Mouse (Mus musculus): ENCODE measurements at regions not wholly inside any gene's neighbourhood (a gene's known extent, or its start where the extent isn't known, plus 50 kb on each side); places are given as distances from the start of the nearest gene placed in this dataset.
"Not testable (repeated sequence)": the region's sequence is repeated elsewhere in the genome, so short reads cannot be mapped to it uniquely, and the experiment has no call there.

DNA sequence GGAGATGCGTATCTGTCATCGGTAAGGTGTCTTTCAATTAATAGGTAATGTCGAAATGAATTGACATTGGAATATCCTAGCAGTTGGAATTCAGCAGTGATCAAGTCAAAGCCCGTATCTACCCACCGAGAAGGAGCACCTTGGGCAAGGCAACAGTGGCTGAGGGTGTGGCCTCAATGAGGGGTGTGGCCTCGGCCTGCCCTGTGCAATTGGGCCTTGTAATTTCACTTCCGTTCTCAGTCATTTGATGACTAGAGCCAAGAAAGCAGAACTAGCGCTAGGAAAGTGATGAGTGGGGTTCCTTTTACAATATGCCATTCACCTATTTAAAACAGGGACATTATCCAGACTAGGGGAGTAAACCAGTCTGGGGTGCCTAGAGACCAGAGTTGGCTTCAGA is 77.6 kb downstream of the Elovl4 start:
- DNase-seq, result no peak

DNA sequence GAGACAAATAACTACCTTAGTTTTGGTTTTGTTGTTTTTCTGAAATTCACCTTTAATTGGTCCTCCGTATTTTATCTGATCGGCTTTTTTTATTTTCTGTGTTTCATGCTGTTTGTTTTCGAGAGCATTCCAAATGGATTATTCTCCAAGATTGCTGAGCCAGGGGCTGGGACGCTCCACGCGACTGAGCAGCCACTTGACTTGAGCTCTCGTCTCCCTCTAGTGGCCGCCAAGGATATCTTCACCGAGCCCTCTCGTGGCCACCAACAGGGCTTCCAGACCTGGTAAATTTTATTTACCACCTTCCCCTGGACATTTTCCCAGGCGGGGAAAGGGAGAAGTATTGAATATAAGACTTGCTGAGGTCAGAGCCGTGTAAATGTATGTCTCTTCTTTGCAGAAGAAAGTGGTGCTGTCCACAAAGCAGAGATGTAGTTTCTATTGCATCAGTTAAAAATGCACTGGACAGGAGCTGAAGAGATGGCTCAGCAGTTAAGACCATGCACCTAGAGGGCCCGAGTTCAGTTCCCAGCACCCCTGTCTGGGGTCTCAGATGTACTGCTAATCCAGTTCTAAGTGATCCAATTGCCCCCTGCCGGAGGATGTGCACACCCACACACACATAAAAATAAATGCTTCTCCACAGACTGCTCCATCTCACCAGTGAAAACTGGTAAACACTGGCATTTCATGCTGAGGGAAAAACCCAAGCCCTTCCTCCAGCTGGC is 78.5 kb downstream of the Elovl4 start:
- DNase-seq, result peak; percentile 81

DNA sequence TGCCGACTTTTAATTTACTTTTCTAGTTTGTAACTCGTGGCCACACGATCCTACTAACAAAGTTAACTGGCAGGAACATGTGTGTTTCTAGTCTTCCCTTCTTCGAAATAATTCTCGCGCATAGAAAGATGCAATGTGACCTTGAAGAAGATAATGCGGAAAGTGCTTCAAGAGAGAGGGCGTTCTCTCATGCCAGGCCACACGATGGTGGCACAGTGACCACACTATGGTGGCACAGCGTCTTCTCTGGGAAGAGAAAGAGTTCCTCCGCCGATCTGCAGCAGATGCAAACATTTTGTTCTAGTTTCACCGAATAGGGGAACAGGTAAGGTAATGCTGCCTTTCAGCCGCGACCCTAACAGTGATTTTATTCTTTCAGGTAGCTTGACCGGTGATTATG is 79.1 kb downstream of the Elovl4 start:
- no peak for DNase-seq

DNA sequence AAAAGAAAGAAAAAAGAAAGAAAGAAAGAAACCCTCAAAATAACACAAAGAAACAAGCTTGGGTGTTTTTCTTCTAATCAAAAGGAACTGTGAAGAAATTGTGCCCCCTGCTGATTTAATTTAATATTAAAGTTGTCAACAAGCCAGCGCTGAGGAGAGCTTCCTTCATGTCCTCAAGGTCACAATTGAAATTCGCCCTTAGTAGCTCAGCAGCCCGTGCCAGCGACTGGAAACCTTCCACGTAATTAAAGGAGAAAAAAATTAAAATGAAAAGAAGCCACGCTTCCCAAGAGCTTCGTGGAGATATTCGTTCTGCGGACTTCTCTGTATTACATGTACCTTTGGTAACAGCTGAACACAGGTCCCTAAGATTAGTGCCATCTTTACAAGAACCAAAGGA is 80.0 kb downstream of the Elovl4 start:
- DNase-seq, result peak; percentile 52

DNA sequence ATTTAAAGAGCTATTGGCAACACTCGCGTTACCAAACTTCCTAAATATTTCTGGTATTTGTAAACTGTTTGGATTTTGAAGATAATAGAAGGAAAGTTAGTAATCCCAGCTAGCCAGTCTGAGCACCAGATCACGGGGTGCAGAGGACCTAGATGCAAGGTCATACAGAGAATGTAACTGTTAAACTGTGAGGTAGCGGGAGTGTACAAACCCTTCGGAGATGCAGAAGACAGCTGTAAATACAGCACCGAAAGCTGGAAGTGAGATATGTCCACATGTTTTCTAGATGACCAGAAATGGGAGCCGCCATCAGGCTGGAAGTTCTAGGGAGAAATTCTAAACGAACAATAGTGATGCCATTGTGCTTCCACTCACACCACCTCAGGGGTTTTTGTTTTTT is 80.5 kb downstream of the Elovl4 start:
- no peak for DNase-seq

DNA sequence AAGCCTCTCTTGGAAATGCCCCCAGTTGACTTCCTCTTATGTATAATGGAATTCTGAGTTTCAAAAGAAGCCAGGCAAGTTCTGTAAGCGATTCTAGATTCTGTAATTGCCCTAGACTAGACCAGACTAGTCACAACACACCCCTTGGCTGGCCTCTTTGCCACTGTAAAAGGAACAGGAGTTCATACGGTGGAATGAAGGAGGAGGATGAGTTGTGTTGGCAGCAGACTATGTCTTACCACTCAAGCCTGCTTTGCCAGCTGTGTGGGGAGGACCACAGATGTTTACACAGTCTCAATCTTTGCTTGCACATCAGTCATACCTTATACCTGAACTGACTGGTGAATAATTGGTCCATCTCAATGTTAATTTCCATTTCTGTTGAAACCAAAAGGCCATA is 85.1 kb downstream of the Elovl4 start:
- DNase-seq, result no peak

DNA sequence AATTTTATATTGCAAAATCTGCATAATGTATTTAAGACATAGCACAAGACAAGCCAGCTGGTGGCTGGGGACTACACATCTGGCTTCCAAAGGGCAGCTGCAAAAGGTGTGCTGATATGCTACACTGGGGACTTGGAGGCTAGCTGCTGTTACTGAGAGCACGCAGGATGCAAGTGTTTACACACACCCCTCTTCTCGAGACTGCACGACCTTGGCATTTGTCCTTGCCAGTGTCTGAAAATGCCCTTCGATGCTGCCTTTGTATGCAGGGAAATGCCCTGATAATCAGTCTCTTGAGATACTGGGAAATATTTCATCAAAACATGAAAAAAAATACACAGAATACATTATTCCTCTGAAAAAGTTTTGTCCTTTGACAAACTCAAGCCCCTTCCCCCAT is 86.3 kb downstream of the Elovl4 start:
- DNase-seq, result no peak

DNA sequence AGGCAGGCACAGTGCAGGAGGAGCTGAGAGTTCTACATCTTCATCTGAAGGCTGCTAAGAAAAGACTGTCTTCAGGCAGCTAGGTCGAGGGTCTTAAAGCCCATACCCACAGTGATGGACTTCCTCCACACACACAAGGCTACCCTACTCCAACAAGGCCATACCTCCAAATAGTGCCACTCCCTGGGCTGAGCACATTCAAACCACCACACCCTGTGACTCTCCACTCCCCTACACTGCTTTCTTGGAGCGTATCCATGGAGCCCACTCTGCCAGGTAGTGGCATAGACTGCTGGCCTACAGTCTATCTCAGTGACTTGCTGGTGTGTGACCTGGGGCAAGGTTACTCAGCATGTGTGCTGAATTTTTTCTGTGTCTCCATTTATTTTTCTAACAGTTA is 88.0 kb downstream of the Elovl4 start:
- not testable (repeated sequence) for DNase-seq

DNA sequence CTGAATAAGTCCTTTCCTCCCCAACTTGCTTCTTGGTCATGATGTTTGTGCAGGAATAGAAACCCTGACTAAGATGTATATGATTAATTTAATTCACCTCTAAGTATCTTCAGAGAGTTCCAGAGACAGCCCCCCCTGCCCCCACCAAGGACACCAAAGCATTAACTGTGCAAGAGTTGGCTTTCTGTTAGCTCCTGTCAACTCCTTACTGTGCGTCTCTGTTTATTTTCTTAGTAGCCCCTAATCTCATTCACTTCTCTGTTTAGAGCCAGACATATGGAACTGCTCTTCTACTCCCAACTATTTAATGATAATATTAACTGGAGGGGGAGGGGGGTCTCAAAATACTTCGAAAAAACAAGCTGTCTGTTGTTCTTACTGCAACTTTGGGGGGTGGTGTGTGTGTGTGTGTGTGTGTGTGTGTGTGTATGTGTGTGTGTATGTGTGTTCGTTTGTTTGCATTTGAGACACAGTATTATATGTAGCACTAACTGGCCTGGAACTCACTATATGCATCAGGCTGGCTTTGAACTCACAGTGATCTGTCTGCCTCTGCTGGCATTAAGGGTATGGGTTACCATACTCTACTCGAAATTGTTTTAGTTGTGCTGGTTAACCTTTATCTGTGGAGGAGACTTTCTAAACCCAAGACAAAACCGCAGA is 89.8 kb downstream of the Elovl4 start:
- DNase-seq, result no peak

DNA sequence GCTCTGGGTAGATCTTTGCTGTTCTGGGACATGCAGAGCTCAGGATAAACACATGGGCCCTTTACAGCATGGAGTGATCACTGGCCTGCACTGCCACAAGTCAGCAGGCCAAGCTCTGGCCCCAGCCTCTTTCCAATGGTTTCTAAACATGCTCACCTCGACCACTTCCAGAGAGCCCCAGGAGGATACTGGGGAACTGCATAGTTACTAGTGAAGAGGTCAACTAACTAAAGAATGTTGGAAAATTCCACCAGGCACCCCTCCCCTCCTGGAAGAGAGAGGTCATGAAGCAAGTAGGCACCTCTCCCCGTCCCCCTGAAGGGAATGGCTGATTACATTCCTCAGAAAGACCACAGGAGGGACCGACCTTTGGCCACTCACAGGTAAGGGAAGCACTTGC is 98.7 kb downstream of the Elovl4 start:
- DNase-seq, result no peak

DNA sequence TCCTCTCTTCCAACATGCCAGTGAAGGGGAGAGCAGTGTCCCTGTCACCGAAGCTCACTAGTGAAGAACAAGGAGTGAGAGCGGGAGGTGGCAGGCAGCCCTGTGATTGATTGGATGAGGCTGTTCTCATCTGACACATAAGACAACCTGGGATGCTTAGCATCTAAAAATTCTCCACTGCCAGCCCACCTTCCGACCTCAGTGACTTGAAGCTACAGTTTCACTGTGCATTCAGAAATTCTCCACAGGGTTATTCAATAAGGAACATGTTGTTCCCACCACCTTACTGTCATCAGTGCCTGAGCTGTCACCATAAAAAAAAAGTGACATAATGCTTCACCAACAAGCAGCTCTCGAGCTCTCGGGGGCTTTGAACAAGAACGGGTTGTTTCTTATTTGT is 100.0 kb downstream of the Elovl4 start:
- no peak for DNase-seq

DNA sequence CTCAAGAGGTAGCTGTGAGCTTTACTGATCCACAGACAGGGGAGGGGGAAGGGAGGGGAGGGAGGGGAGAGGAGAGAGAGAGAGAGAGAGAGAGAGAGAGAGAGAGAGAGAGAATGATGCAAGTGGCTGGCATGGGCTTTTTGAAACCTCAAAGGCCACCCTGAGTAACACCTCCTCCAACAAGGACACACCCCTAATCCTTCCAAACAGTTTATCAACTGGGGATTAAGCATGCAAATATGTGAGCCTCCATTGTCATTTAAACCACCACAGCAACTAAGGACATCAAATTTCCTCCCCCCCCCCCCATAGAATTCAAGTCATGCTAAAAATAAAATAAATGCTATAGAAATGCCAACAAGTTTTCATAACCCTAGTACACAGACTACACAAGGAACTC is 101.9 kb downstream of the Elovl4 start:
- DNase-seq, result no peak

DNA sequence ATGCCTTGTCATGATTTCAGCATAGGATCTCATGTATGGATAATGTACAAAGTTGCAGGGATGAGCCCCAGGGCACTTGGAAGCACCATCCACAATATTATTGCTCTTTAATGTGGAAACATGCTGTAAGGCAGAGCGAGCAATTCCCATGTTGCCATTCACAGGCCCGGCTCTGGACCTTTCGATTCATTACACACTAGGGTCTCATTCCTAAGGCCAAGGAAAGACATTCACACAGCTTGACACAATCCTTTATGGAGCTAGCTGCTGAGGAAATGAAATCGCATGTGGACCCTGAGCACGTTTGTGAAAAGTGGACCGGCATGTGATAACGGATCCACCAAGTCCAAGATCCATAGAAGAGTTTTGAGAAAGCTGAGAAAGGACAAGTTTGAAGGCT is 105.2 kb downstream of the Elovl4 start:
- DNase-seq, result no peak

DNA sequence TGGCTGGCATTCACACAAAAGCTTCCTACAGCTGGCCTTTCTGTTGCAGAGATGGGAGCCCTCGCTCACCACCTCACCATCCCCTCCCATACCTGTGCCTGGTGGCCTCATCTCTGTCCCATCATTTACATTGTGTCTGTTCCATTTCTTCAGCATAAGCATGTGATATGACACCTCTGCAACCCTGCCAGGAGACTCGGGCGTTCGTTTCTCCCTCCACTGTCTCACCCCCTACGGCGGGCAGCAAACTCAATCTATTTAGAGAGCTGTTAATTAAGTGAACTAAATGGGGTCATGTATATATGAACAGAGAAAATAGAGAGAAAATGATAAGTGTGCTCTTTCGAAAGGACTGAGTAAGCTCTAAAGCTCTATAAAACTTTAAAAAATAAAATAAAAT is 106.0 kb downstream of the Elovl4 start:
- no peak for DNase-seq

DNA sequence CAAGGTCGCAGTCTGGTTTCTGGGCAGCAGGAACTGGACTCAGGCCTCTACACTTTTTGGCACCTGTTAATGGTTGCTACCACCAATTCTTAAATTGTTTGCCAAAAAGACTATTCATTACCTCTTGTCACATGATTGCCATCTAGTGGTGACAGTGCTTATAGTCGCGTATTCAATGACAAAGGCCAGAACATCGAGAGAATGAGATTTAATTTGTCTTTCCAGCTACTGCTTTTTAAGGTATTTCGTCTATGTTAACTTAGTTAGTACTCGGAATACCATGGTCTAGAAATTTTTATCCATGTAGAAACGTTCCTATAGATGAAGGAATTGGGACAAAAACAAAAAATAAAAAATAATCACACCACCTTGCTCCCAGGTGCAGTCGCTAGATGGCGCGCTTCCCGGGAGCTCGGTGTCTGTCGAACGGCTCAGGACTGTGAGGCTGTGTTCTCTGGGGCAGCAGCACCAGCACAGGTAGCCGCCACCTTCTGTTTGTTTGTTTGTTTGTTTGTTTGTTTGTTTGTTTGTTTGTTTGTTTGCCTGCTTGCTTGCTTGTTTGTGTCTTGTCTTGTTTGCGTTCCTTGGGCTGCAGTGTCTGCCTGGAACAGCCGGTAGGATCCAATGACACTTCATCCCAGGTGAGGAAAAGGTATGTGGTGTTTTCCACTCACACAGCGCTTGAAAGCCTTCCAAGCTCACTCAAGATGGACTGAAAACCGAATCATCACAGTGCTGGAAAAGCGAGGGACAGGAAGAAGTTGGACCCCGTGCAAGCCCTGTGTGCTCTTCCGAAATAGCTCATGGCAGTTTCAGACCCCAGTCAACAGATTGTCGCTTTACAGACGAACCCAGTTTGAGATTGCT is 114.5 kb downstream of the Elovl4 start:
- DNase-seq, result peak; percentile 76

All from kidney, postnatal 14 days (tissue).